Mouse (Mus musculus) embryonic fibroblast, embryonic 13.5 days (primary cell): ENCODE data around the gene Tcirg1.

ENCODE experiments used
- CTCF ChIP-seq: IDR thresholded peaks from 2 replicates; pipeline ENCODE4 v1.5.1; 2011; ENCODE audit warnings: mild to moderate bottlenecking, control low read depth, low read length, moderate library complexity, borderline replicate concordance; ENCODE audit not compliant: insufficient read depth
- POLR2A ChIP-seq: IDR thresholded peaks from 2 replicates; pipeline ENCODE4 v1.6.1; 2011; ENCODE audit warnings: low read depth, mild to moderate bottlenecking, control low read depth, low read length, moderate library complexity

DNA sequence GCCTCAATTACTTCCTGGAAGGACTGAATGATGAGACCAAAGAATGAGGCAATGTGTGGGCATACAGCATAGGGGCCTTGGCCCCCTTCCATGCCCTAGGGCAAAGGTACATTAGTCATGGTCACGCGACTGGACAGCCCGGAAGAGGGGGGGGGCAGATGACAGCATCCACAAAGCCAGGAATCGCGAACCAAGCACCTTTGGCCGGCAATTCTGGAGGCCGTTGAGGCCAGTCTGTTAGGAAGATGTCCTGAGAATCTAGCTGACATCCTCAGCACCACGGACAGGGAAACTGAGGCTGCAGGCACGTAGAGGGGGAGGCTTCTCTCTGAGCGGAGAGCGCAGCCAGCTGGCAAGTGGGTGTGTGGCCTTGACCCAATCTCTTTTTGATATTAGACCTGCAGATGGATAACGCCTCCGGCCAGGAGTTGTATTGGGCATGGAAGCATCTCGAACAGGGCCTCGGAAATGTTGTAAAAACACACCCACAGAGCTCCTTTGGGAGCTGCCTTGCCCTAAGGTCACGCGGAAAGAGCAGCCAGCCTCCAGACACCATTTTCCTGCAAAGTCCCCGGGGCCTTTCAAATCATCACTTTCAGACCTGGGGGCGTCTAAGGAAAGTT, 56.0 kb downstream of the Tcirg1 start:
- peak; percentile 41; the same call in 1 of the 2 replicates for TF ChIP-seq CTCF
- no peak for TF ChIP-seq POLR2A
